Mouse (Mus musculus) hindbrain, embryonic 13.5 days (tissue): ENCODE results near the gene Olfr544. TPM values are rescaled to one million over a fixed set of nuclear protein-coding genes. Genes with fewer than 3 reads are reported as not detected.
"Not testable (repeated sequence)": the region's sequence is repeated elsewhere in the genome, so short reads cannot be mapped to it uniquely, and the experiment has no call there.

ENCODE experiments used
- ATAC-seq: fragments of 200-750 bp; cut with Nextera tagmentation; 2 replicates; pipeline ENCODE4 v1.8.0; 2017; ENCODE audit warnings: moderate TSS enrichment; ENCODE audit not compliant: low FRiP score
- H3K27ac ChIP-seq: fragments of 300-500 bp; sonication (generic); 2 replicates; pipeline ENCODE4 v1.5.1; 2015; ENCODE audit warnings: inconsistent platforms, mild to moderate bottlenecking, moderate library complexity
- H3K27me3 ChIP-seq: fragments of 300-500 bp; sonication (generic); 2 replicates; pipeline ENCODE4 v1.6.1; 2015; ENCODE audit warnings: mild to moderate bottlenecking, inconsistent platforms
- H3K36me3 ChIP-seq: fragments of 300-500 bp; sonication (generic); 2 replicates; pipeline ENCODE4 v1.6.1; 2015; ENCODE audit warnings: mild to moderate bottlenecking, inconsistent platforms
- H3K4me1 ChIP-seq: fragments of 300-500 bp; sonication (generic); replicated peaks from 2 replicates; pipeline ENCODE4 v1.6.1; 2015; ENCODE audit warnings: inconsistent platforms
- H3K4me2 ChIP-seq: fragments of 300-500 bp; sonication (generic); 2 replicates; pipeline ENCODE4 v1.6.1; 2015; ENCODE audit warnings: inconsistent platforms, mild to moderate bottlenecking, moderate library complexity
- H3K4me3 ChIP-seq: fragments of 300-500 bp; sonication (generic); 2 replicates; pipeline ENCODE4 v1.5.1; 2015; ENCODE audit warnings: mild to moderate bottlenecking, inconsistent platforms
- H3K9ac ChIP-seq: fragments of 300-500 bp; sonication (generic); 2 replicates; pipeline ENCODE4 v1.6.1; 2015; ENCODE audit warnings: mild to moderate bottlenecking, inconsistent platforms
- H3K9me3 ChIP-seq: fragments of 300-500 bp; sonication (generic); 2 replicates; pipeline ENCODE4 v1.6.1; 2016; ENCODE audit warnings: inconsistent platforms
- WGBS: fragments of 180-500 bp; shearing (Covaris S2); methylation state at CpG from one replicate; pipeline ENCODE4 v1.1.7; 2015; 5-methylcytosine and 5-hydroxymethylcytosine counted together
- polyA plus RNA-seq: library from polyadenylated mRNA; unstranded; fragments of >200 nt; fragmentation: Nextera tagmentation; extraction: Ambion mirVana; gene quantifications from 2 replicates; pipeline ENCODE4 v1.2.1, GENCODE M21; 2015

Olfr544 gene
- polyA plus RNA-seq, 1 experiment from 2014 or later: 0.30 TPM

DNA sequence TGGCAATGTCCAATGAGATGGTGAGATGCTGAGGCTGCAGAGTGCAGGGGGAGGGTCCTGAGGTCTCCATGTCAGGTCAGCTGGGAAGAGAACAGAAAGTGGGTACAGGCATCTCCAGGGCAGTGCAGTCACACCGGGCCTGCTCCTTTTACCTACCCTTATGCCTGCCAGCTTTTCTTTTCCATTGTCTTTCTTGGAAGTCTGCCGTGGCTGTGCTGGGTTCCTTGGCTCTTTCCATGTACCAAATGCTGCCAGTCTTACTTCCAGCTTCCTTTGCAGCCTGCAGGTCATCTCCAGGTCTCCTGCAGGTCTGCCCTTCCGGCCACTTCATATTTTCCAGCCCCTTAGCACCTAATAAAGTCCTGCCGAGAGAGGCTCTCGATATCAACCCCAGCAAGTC is 13.9 kb upstream of the Olfr544 start:
- Histone ChIP-seq H3K36me3 (no peaks in the 10 kb centered on the region), H3K9ac (no peak overlapping the region), H3K4me1 (no peaks in the 10 kb centered on the region), H3K4me2 (no peak overlapping the region), H3K4me3 (no peak overlapping the region), H3K9me3 (no peaks in the 10 kb centered on the region), H3K27ac (no peak overlapping the region), H3K27me3 (no peaks in the 10 kb centered on the region)
- WGBS: 84% methylated on average over 5 of the region's 5 CpGs
- ATAC-seq: no peak

DNA sequence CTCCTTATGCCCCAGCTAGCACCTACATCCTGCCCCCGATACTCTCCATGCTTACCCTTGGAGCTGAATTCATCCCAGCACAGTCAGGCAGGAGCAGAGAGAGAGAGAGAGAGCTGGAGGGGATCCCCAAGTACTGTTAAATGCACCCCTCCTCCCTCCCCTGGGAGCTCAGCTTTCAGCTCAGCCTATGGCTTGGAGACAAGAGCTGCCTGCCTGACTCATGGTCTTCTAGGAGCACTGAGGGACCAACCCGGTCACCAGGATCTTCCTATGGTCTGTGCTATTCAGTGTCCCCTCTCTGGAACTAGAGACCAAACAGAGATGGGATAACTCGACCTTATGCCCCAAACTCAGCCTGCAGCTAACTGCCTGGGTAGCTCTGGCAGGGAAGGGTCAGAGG is 11.4 kb upstream of the Olfr544 start, which contains the start of gene Olfr545:
Gene Olfr545, minus strand, starts transcription at position 101 of the 400 bp plus-strand sequence.
- Histone ChIP-seq H3K4me3 (no peak within 1 kb of the TSS), H3K4me2 (no peak within 1 kb of the TSS), H3K9me3 (no peaks in the 10 kb centered on the region), H3K36me3 (no peaks in the 10 kb centered on the region), H3K27ac (no peak within 1 kb of the TSS), H3K9ac (no peak within 1 kb of the TSS), H3K27me3 (no peaks in the 10 kb centered on the region), H3K4me1 (no peaks in the 10 kb centered on the region)
- 64% methylated on average over 3 of the region's 3 CpGs for WGBS
- no peak for ATAC-seq

DNA sequence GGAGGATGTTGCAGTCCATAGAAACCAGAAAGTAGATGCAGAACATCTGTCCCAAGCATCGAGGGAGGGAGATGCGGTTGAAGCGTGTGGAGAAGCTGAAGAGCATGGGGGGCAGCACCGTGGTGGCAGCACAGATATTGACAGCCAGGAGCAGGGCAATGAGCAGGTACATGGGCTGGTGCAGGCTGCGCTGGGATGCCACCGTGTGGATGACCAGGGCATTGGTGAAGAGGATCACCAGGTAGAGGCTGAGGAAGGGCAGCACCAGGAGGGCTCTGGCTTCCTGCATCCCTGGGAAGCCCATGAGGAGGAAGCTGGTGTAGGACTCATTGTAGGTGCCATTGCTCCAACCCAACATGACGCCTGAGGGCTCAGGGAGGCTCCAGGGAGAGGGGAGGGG is 6.3 kb upstream of the Olfr544 start:
- H3K4me2 ChIP-seq, H3K27ac ChIP-seq, H3K36me3 ChIP-seq, H3K4me1 ChIP-seq, H3K9ac ChIP-seq, H3K4me3 ChIP-seq, ATAC-seq, H3K27me3 ChIP-seq, H3K9me3 ChIP-seq: not testable (repeated sequence)
- 58% methylated on average over 7 of the region's 7 CpGs for WGBS

- Histone ChIP-seq H3K4me1 (no peaks in the 10 kb centered on the region), H3K27ac (no peak overlapping the region), H3K9me3 (no peaks in the 10 kb centered on the region), H3K9ac (no peak overlapping the region), H3K4me3 (no peak overlapping the region), H3K36me3 (no peaks in the 10 kb centered on the region), H3K4me2 (no peak overlapping the region), H3K27me3 (no peaks in the 10 kb centered on the region)
- WGBS: 95% methylated on average over 1 of the region's 1 CpGs
- no peak for ATAC-seq
Measured at GRCm38 (mm10) chr7:102486105-102486504, 2.0 kb downstream of the Olfr544 start.

DNA sequence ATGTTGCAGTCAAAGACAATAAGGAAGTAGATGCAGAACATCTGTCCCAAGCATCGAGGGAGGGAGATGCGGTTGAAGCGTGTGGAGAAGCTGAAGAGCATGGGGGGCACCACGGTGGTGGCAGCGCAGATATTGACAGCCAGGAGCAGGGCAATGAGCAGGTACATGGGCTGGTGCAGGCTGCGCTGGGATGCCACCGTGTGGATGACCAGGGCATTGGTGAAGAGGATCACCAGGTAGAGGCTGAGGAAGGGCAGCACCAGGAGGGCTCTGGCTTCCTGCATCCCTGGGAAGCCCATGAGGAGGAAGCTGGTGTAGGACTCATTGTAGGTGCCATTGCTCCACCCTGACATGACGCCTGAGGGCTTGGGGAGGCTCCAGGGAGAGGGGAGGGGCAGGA is 3.3 kb downstream of the Olfr544 start:
- not testable (repeated sequence) for ATAC-seq, H3K9ac ChIP-seq
- WGBS: 66% methylated on average over 8 of the region's 8 CpGs

GRCm38 (mm10) chr7:102483665-102484064 is 4.4 kb downstream of the Olfr544 start:
- no peaks in the 10 kb centered on the region for H3K9me3 ChIP-seq
- 96% methylated on average over 2 of the region's 2 CpGs for WGBS
- no peaks in the 10 kb centered on the region for H3K27me3 ChIP-seq
- no peak overlapping the region for H3K27ac ChIP-seq
- H3K4me2 ChIP-seq: no peak overlapping the region
- no peak overlapping the region for H3K9ac ChIP-seq
- H3K36me3 ChIP-seq: no peaks in the 10 kb centered on the region
- no peak for ATAC-seq
- H3K4me3 ChIP-seq: no peak overlapping the region
- H3K4me1 ChIP-seq: no peaks in the 10 kb centered on the region

More for the DNA sequence above, 3.3 kb downstream of the Olfr544 start:
- not testable (repeated sequence) for H3K4me3 ChIP-seq, H3K27ac ChIP-seq, H3K27me3 ChIP-seq, H3K4me1 ChIP-seq, H3K36me3 ChIP-seq, H3K9me3 ChIP-seq, H3K4me2 ChIP-seq

- Histone ChIP-seq H3K9me3 (no peaks in the 10 kb centered on the region), H3K36me3 (peaks cover 4% of the 10 kb centered on the region; the same call in 1 of the 2 replicates), H3K4me2 (no peak within 1 kb of the TSS), H3K27me3 (no peaks in the 10 kb centered on the region), H3K9ac (no peak within 1 kb of the TSS), H3K4me3 (no peak within 1 kb of the TSS), H3K27ac (no peak within 1 kb of the TSS), H3K4me1 (no peaks in the 10 kb centered on the region)
- 94% methylated on average over 4 of the region's 4 CpGs for WGBS
- no peak for ATAC-seq
Measured at GRCm38 (mm10) chr7:102481579-102481978, 6.5 kb downstream of the Olfr544 start, which contains the start of gene Olfr543. Gene Olfr543, minus strand, starts transcription at chr7:102481679.

DNA sequence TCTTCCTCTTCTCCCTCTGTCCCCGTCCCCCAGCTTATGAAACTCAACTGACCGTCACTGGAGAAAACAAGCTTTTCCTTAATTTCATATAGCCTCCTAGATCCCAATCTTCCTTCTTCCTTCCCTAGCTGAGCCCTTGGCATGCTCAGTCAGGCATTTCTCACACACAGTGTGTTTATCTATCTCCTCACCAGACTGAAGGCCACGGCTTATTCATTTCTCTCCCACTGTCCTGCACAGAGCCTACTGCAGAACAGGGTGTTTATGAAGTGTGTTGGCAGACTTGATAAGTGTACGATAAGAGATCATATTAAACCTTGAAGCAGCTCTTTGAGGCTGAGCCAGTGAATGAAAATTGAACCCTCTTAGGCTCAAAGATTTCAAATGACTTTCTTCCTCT is 7.3 kb downstream of the Olfr544 start:
- no peak for ATAC-seq
- Histone ChIP-seq H3K4me3 (no peak overlapping the region), H3K27me3 (no peaks in the 10 kb centered on the region), H3K9me3 (no peaks in the 10 kb centered on the region), H3K4me2 (no peak overlapping the region), H3K4me1 (no peaks in the 10 kb centered on the region), H3K9ac (no peak overlapping the region), H3K27ac (no peak overlapping the region), H3K36me3 (peaks cover 4% of the 10 kb centered on the region; the same call in 1 of the 2 replicates)
- WGBS: 95% methylated on average over 4 of the region's 4 CpGs

GRCm38 (mm10) chr7:102479368-102480078 is 8.6 kb downstream of the Olfr544 start:
- H3K4me1 ChIP-seq: no peaks in the 10 kb centered on the region
- ATAC-seq: no peak
- H3K27me3 ChIP-seq: no peaks in the 10 kb centered on the region
- H3K9me3 ChIP-seq: no peaks in the 10 kb centered on the region
- 79% methylated on average over 5 of the region's 5 CpGs for WGBS
- no peak overlapping the region for H3K4me3 ChIP-seq
- peaks cover 6% of the 10 kb centered on the region; the same call in 1 of the 2 replicates for H3K36me3 ChIP-seq
- H3K27ac ChIP-seq: no peak overlapping the region
- no peak overlapping the region for H3K9ac ChIP-seq
- no peak overlapping the region for H3K4me2 ChIP-seq

GRCm38 (mm10) chr7:102478926-102479325 is 9.2 kb downstream of the Olfr544 start:
- Histone ChIP-seq H3K4me3 (no peak overlapping the region), H3K4me2 (no peak overlapping the region), H3K4me1 (no peaks in the 10 kb centered on the region), H3K9ac (no peak overlapping the region), H3K27me3 (no peaks in the 10 kb centered on the region), H3K36me3 (peaks cover 6% of the 10 kb centered on the region; the same call in 1 of the 2 replicates), H3K9me3 (no peaks in the 10 kb centered on the region), H3K27ac (no peak overlapping the region)
- ATAC-seq: no peak
- 86% methylated on average over 3 of the region's 3 CpGs for WGBS

GRCm38 (mm10) chr7:102478425-102478824 is 9.7 kb downstream of the Olfr544 start:
- Histone ChIP-seq H3K36me3 (peaks cover 6% of the 10 kb centered on the region; the same call in 1 of the 2 replicates), H3K4me3 (no peak overlapping the region), H3K9me3 (no peaks in the 10 kb centered on the region), H3K4me1 (no peaks in the 10 kb centered on the region), H3K27me3 (no peaks in the 10 kb centered on the region), H3K9ac (no peak overlapping the region), H3K27ac (no peak overlapping the region), H3K4me2 (no peak overlapping the region)
- no peak for ATAC-seq
- WGBS: 90% methylated on average over 4 of the region's 4 CpGs

GRCm38 (mm10) chr7:102477377-102477776 is 10.7 kb downstream of the Olfr544 start:
- Histone ChIP-seq H3K4me2 (no peak overlapping the region), H3K9ac (no peak overlapping the region), H3K4me3 (no peak overlapping the region), H3K4me1 (no peaks in the 10 kb centered on the region), H3K36me3 (peaks cover 6% of the 10 kb centered on the region; the same call in 1 of the 2 replicates), H3K27me3 (no peaks in the 10 kb centered on the region), H3K27ac (no peak overlapping the region), H3K9me3 (no peaks in the 10 kb centered on the region)
- 78% methylated on average over 11 of the region's 11 CpGs for WGBS
- ATAC-seq: no peak

DNA sequence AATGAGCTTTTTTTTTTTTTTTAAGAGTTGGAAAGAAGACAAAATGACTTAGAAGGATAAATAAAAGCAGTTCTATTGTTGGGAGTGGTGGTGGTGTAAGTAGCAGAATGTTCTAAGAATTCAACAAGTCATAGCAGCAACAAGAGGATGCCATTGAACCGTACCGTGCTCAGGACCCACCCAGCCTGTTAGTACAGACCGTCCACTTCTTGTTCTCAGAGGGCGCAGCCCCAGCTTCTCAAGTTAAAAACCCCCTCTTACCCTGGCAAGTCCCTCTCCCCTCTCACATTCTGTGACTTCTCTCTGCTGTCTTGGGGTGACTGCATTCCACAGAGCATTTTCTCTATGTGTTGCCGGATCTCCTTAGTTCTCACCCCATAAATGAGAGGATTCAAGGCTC is 11.5 kb downstream of the Olfr544 start:
- Histone ChIP-seq H3K9me3 (no peaks in the 10 kb centered on the region), H3K4me1 (no peaks in the 10 kb centered on the region), H3K9ac (no peak overlapping the region), H3K4me3 (no peak overlapping the region), H3K27me3 (no peaks in the 10 kb centered on the region), H3K36me3 (peaks cover 6% of the 10 kb centered on the region; the same call in 1 of the 2 replicates), H3K4me2 (no peak overlapping the region), H3K27ac (no peak overlapping the region)
- WGBS: 95% methylated on average over 5 of the region's 5 CpGs
- no peak for ATAC-seq
